Mouse (Mus musculus): ENCODE results near the gene Fam53b. TPM values are rescaled to one million over a fixed set of nuclear protein-coding genes. Genes with fewer than 3 reads are reported as not detected.

The Fam53b gene
- total and polyA plus RNA-seq, 3 experiments, result 15.6 to 30.9 (median 22.1) TPM

GRCm38 (mm10) chr7:132689722-132690121 is 124.0 kb downstream of the Fam53b start:
- in situ Hi-C loops (cut with MboI; ENCODE audit: low pct_ligation_motif_present, low pct_unique_long_range_greater_than_20kb, low sequenced_read_pairs), result no loop called here
- peaks cover 10 to 56% of the 10 kb centered on the region in 2 experiments for H3K4me1 ChIP-seq (ENCODE audit: control insufficient read depth in 1 of 2, insufficient read depth in 2 of 2)
- dilution Hi-C loops (cut with MboI; ENCODE audit: extremely low pct_ligation_motif_present, extremely low pct_unique_long_range_greater_than_20kb, low sequenced_read_pairs), result no loop called here

GRCm38 (mm10) chr7:132688721-132689120 is 125.0 kb downstream of the Fam53b start:
- no peaks in the 10 kb centered on the region for H3K9me3 ChIP-seq (replicated peaks; ENCODE audit: low read length)
- DNase-seq (ENCODE audit: extremely low read depth), result no peak
- no peaks in the 10 kb centered on the region for H3K79me2 ChIP-seq (replicated peaks; ENCODE audit: control insufficient read depth, extremely low read depth, insufficient read depth, poor library complexity, severe bottlenecking)
- no peak overlapping the region for H3K4me3 ChIP-seq (replicated peaks in 1 of 3; ENCODE audit: low read depth in 2 of 3, low read length in 2 of 3, poor library complexity in 1 of 3)
- dilution Hi-C loops (cut with MboI; ENCODE audit: extremely low pct_ligation_motif_present, extremely low pct_unique_long_range_greater_than_20kb, low sequenced_read_pairs), result no loop called here
- no peaks in the 10 kb centered on the region for H3K27me3 ChIP-seq (replicated peaks)
- H3K9ac ChIP-seq (ENCODE audit: insufficient read depth, low read depth), result no peak overlapping the region
- in situ Hi-C loops (cut with MboI; ENCODE audit: low pct_ligation_motif_present, low pct_unique_long_range_greater_than_20kb, low sequenced_read_pairs), result no loop called here
- H3K36me3 ChIP-seq (replicated peaks in 1 of 2; ENCODE audit: control insufficient read depth in 1 of 2, insufficient read depth in 1 of 2, low read length in 1 of 2), result no peaks in the 10 kb centered on the region
- no peak overlapping the region for H3K4me2 ChIP-seq (ENCODE audit: insufficient read depth, low read depth, poor library complexity, severe bottlenecking)
- H3K27ac ChIP-seq (ENCODE audit: insufficient read depth, low read depth), result no peak overlapping the region
- TF ChIP-seq CHD1 (IDR thresholded peaks at IDR 0.05; ENCODE audit: low read depth, low read length) (no peak), ELF1 (IDR thresholded peaks at IDR 0.05; ENCODE audit: low read depth, low read length) (no peak), MEF2A (IDR thresholded peaks at IDR 0.05; ENCODE audit: borderline replicate concordance, low read depth, low read length) (no peak), ZC3H11A (IDR thresholded peaks at IDR 0.05; ENCODE audit: low read depth, low read length) (no peak), UBTF (IDR thresholded peaks at IDR 0.05; ENCODE audit: low read depth, low read length) (no peak), EP300 (IDR thresholded peaks at IDR 0.05; ENCODE audit: low read length) (no peak), USF2 (conservative IDR thresholded peaks at IDR 0.05; ENCODE audit: low read depth, low read length) (no peak), ETS1 (conservative IDR thresholded peaks at IDR 0.05; ENCODE audit: low read depth, low read length) (no peak), ZMIZ1 (IDR thresholded peaks at IDR 0.05; ENCODE audit: low read depth, low read length) (no peak), POLR2A (IDR thresholded peaks at IDR 0.05; ENCODE audit: low read depth, low read length) (no peak)
- H3K4me1 ChIP-seq (ENCODE audit: control insufficient read depth in 1 of 2, insufficient read depth in 2 of 2), result peaks cover 13 to 66% of the 10 kb centered on the region in 2 experiments

More at GRCm38 (mm10) chr7:132689722-132690121, 124.0 kb downstream of the Fam53b start:
- Histone ChIP-seq H3K9me3 (replicated peaks; ENCODE audit: low read length) (peaks cover 2% of the 10 kb centered on the region), H3K9ac (ENCODE audit: insufficient read depth, low read depth) (no peak overlapping the region), H3K4me3 (replicated peaks in 1 of 3; ENCODE audit: low read depth in 2 of 3, low read length in 2 of 3, poor library complexity in 1 of 3) (no peak overlapping the region), H3K27me3 (replicated peaks) (no peaks in the 10 kb centered on the region), H3K27ac (ENCODE audit: insufficient read depth, low read depth) (no peak overlapping the region), H3K79me2 (replicated peaks; ENCODE audit: control insufficient read depth, extremely low read depth, insufficient read depth, poor library complexity, severe bottlenecking) (no peaks in the 10 kb centered on the region), H3K4me2 (ENCODE audit: insufficient read depth, low read depth, poor library complexity, severe bottlenecking) (no peak overlapping the region), H3K36me3 (replicated peaks in 1 of 2; ENCODE audit: control insufficient read depth in 1 of 2, insufficient read depth in 1 of 2, low read length in 1 of 2) (peaks cover 0 to 1% of the 10 kb centered on the region in 2 experiments)
- DNase-seq (ENCODE audit: extremely low read depth), result no peak
- TF ChIP-seq POLR2A (IDR thresholded peaks at IDR 0.05; ENCODE audit: low read depth, low read length) (no peak), RAD21 (IDR thresholded peaks at IDR 0.05; ENCODE audit: low read depth, low read length) (no peak), MXI1 (IDR thresholded peaks at IDR 0.05; ENCODE audit: low read depth, low read length) (no peak), USF2 (conservative IDR thresholded peaks at IDR 0.05; ENCODE audit: low read depth, low read length) (no peak), TBP (conservative IDR thresholded peaks at IDR 0.05; ENCODE audit: low read depth, low read length) (no peak), NRF1 (IDR thresholded peaks at IDR 0.05; ENCODE audit: low read depth, low read length) (no peak), ZMIZ1 (IDR thresholded peaks at IDR 0.05; ENCODE audit: low read depth, low read length) (no peak), JUN (IDR thresholded peaks at IDR 0.05; ENCODE audit: insufficient read depth, low read depth, low read length) (no peak), RCOR1 (conservative IDR thresholded peaks at IDR 0.05; ENCODE audit: low read depth, low read length) (no peak), USF1 (IDR thresholded peaks at IDR 0.05; ENCODE audit: low read depth, low read length) (no peak), CTCF (conservative IDR thresholded peaks at IDR 0.05 in 1 of 2, IDR thresholded peaks at IDR 0.05 in 1 of 2; ENCODE audit: low read depth in 2 of 2, low read length in 2 of 2) (no peak), ZKSCAN1 (IDR thresholded peaks at IDR 0.05; ENCODE audit: borderline replicate concordance, low read depth, low read length) (no peak), MAX (IDR thresholded peaks at IDR 0.05; ENCODE audit: low read length) (no peak), SMC3 (IDR thresholded peaks at IDR 0.05; ENCODE audit: low read depth, low read length) (no peak), HCFC1 (IDR thresholded peaks at IDR 0.05; ENCODE audit: low read depth, low read length) (no peak), MEF2A (IDR thresholded peaks at IDR 0.05; ENCODE audit: borderline replicate concordance, low read depth, low read length) (no peak), CHD2 (IDR thresholded peaks at IDR 0.05; ENCODE audit: low read length) (no peak)

Data from CH12.LX (cell line).